Mouse (Mus musculus) liver, adult 2 months (tissue): Measurements from ENCODE around the gene Zbtb20.

ENCODE experiments used
- CTCF ChIP-seq: fragments of 200-500 bp; IDR thresholded peaks from 2 replicates; pipeline ENCODE4 v1.5.1; 2011; ENCODE audit warnings: low read depth, low read length, control low read depth
- POLR2A ChIP-seq: fragments of 200-500 bp; IDR thresholded peaks from 2 replicates; pipeline ENCODE4 v1.6.1; 2011; ENCODE audit warnings: low read length, control low read depth; ENCODE audit not compliant: insufficient read depth; ENCODE audit errors: extremely low read depth

GRCm38 (mm10) chr16:43547323-43548180, 671.9 kb downstream of the Zbtb20 start:
- no peak for TF ChIP-seq CTCF
- TF ChIP-seq POLR2A: no peak
